In genomic region chr14:29968075-29968821, GRCm38 (mm10) we compare ENCODE assay signal across 8 mouse cellular contexts. TPM values are rescaled to one million over a fixed set of nuclear protein-coding genes. Genes with fewer than 3 reads are reported as not detected.
DNase-seq lines count a peak whose midpoint lies in the region; ATAC-seq and TF ChIP-seq lines count a peak whose summit lies in the region.

TSS of gene Selenok (plus strand) at chr14:29968308.

- H3K36me3 ChIP-seq in heart, embryonic 12.5 days: peaks cover 35% of the 10 kb centered on the region
- H3K36me3 ChIP-seq in kidney, postnatal 0 days (ENCODE audit: insufficient read depth, low read length): peaks cover 22% of the 10 kb centered on the region
- peaks cover 18% of the 10 kb centered on the region; the same call in 1 of the 2 replicates for H3K36me3 ChIP-seq in liver, embryonic 11.5 days (ENCODE audit: control insufficient read depth, insufficient read depth, low read length)
- H3K36me3 ChIP-seq in stomach, embryonic 14.5 days (ENCODE audit: control insufficient read depth, insufficient read depth, low read length): peaks cover 29% of the 10 kb centered on the region

- peak; percentile 98 for DNase-seq in CD4-positive helper T cell, adult 2 months (ENCODE audit: low read depth, low spot score)
- DNase-seq in brain, embryonic 18.5 days (ENCODE audit: low read depth, low spot score): peak; percentile 97
- peak; percentile 100 for DNase-seq in kidney, postnatal 0 days (ENCODE audit: low spot score)
- DNase-seq in liver, embryonic 11.5 days (ENCODE audit: low spot score): peak; percentile 87
- peak; percentile 96 for DNase-seq in naive thymus-derived CD4-positive, alpha-beta T cell, adult 2 months (ENCODE audit: low read depth)

- WGBS in heart, embryonic 12.5 days: under 1% methylated on average over 49 of the region's 49 CpGs
- under 1% methylated on average over 48 of the region's 49 CpGs for WGBS in kidney, postnatal 0 days
- under 1% methylated on average over 49 of the region's 49 CpGs for WGBS in liver, embryonic 11.5 days
- WGBS in stomach, embryonic 14.5 days: under 1% methylated on average over 48 of the region's 49 CpGs

- peaks cover 17% of the 10 kb centered on the region for H3K4me1 ChIP-seq in heart, embryonic 12.5 days (replicated peaks)
- peaks cover 10% of the 10 kb centered on the region for H3K4me1 ChIP-seq in kidney, postnatal 0 days (replicated peaks; ENCODE audit: insufficient read depth, low read length)
- peaks cover 13% of the 10 kb centered on the region for H3K4me1 ChIP-seq in liver, embryonic 11.5 days (replicated peaks; ENCODE audit: control insufficient read depth, insufficient read depth, low read length)
- H3K4me1 ChIP-seq in stomach, embryonic 14.5 days (ENCODE audit: control insufficient read depth, insufficient read depth, low read length): peaks cover 9% of the 10 kb centered on the region

- peak within 1 kb of the TSS; percentile 92 for H3K4me3 ChIP-seq in heart, embryonic 12.5 days
- H3K4me3 ChIP-seq in kidney, postnatal 0 days (replicated peaks; ENCODE audit: low read depth, low read length): peak within 1 kb of the TSS; percentile 86
- peak within 1 kb of the TSS; percentile 81 for H3K4me3 ChIP-seq in liver, embryonic 11.5 days (ENCODE audit: low read depth, low read length)
- H3K4me3 ChIP-seq in stomach, embryonic 14.5 days (ENCODE audit: low read depth, low read length): peak within 1 kb of the TSS; percentile 70

- peak within 1 kb of the TSS; percentile 86 for H3K9ac ChIP-seq in heart, embryonic 12.5 days
- peak within 1 kb of the TSS; percentile 82 for H3K9ac ChIP-seq in kidney, postnatal 0 days (ENCODE audit: low read depth, low read length)
- H3K9ac ChIP-seq in liver, embryonic 11.5 days (ENCODE audit: low read depth, low read length): peak within 1 kb of the TSS; percentile 76
- peak within 1 kb of the TSS; percentile 76 for H3K9ac ChIP-seq in stomach, embryonic 14.5 days (replicated peaks; ENCODE audit: low read depth, low read length)

- ATAC-seq in erythroid progenitor cell, adult 5-6 weeks (replicated peaks; ENCODE audit: low FRiP score, poor library complexity, severe bottlenecking): peak; percentile 99
- peak; percentile 100 for ATAC-seq in heart, embryonic 12.5 days (ENCODE audit: insufficient number of reproducible peaks, low FRiP score)
- ATAC-seq in kidney, postnatal 0 days (replicated peaks; ENCODE audit: low FRiP score, low read depth): peak; percentile 100
- peak; percentile 100 for ATAC-seq in liver, embryonic 11.5 days (replicated peaks; ENCODE audit: low FRiP score)
- ATAC-seq in stomach, embryonic 14.5 days (ENCODE audit: insufficient number of reproducible peaks, insufficient read depth, low FRiP score, low read depth): peak; percentile 100

- TF ChIP-seq CTCF in kidney, postnatal 0 days (IDR thresholded peaks at IDR 0.05; ENCODE audit: low read depth): no peak

- H3K27me3 ChIP-seq in heart, embryonic 12.5 days (replicated peaks): no peaks in the 10 kb centered on the region
- H3K27me3 ChIP-seq in kidney, postnatal 0 days (ENCODE audit: insufficient read depth, low read length): no peaks in the 10 kb centered on the region
- H3K27me3 ChIP-seq in liver, embryonic 11.5 days (replicated peaks; ENCODE audit: control insufficient read depth, insufficient read depth, low read length): no peaks in the 10 kb centered on the region
- H3K27me3 ChIP-seq in stomach, embryonic 14.5 days (ENCODE audit: control insufficient read depth, insufficient read depth, low read length): no peaks in the 10 kb centered on the region

- peak within 1 kb of the TSS; percentile 85 for H3K27ac ChIP-seq in heart, embryonic 12.5 days (ENCODE audit: poor library complexity, severe bottlenecking)
- peak within 1 kb of the TSS; percentile 84 for H3K27ac ChIP-seq in kidney, postnatal 0 days
- H3K27ac ChIP-seq in liver, embryonic 11.5 days (ENCODE audit: low read depth, low read length): peak within 1 kb of the TSS; percentile 71
- H3K27ac ChIP-seq in stomach, embryonic 14.5 days (ENCODE audit: low read length): peak within 1 kb of the TSS; percentile 49; the same call in 1 of the 2 replicates

- H3K4me2 ChIP-seq in heart, embryonic 12.5 days: peak within 1 kb of the TSS; percentile 83
- H3K4me2 ChIP-seq in kidney, postnatal 0 days (ENCODE audit: low read length): peak within 1 kb of the TSS; percentile 75
- peak within 1 kb of the TSS; percentile 89 for H3K4me2 ChIP-seq in liver, embryonic 11.5 days
- H3K4me2 ChIP-seq in stomach, embryonic 14.5 days (replicated peaks; ENCODE audit: low read depth, low read length): peak within 1 kb of the TSS; percentile 85

- no peaks in the 10 kb centered on the region for H3K9me3 ChIP-seq in heart, embryonic 12.5 days (replicated peaks)
- H3K9me3 ChIP-seq in kidney, postnatal 0 days (replicated peaks; ENCODE audit: low read length): no peaks in the 10 kb centered on the region
- H3K9me3 ChIP-seq in liver, embryonic 11.5 days (ENCODE audit: control insufficient read depth, low read length): no peaks in the 10 kb centered on the region
- no peaks in the 10 kb centered on the region for H3K9me3 ChIP-seq in stomach, embryonic 14.5 days (ENCODE audit: control insufficient read depth, low read depth, low read length)

RNA-seq across cellular contexts. Expression of gene Selenok, which starts in this region (rescaled TPM):
- 42.9 and 44.4 TPM in 2 replicates for total RNA-seq in erythroid progenitor cell, adult 5-6 weeks (2015; ENCODE audit: low replicate concordance)
- 66.3 and 108 TPM in 2 replicates for total RNA-seq in erythroid progenitor cell, adult 5-6 weeks (2017; ENCODE audit: low replicate concordance)
- polyA plus RNA-seq in heart, embryonic 12.5 days (2016; fragmentation: Nextera tagmentation; extraction: Ambion mirVana): 217 and 231 TPM in 2 replicates
- polyA plus RNA-seq in kidney, postnatal 0 days (2015; fragmentation: Nextera tagmentation; extraction: Ambion mirVana): 329 and 334 TPM in 2 replicates
- polyA plus RNA-seq in liver, embryonic 11.5 days (2014; fragmentation: Nextera tagmentation; extraction: Ambion mirVana): 151 and 162 TPM in 2 replicates
- polyA plus RNA-seq in stomach, embryonic 14.5 days (2014; fragmentation: Nextera tagmentation; extraction: Ambion mirVana): 220 and 234 TPM in 2 replicates

Comparison
In these comparisons a context has a peak if more than half of its experiments do, and no peak if none do; other contexts are left out.
1. Peak in every context shown above with its lines: DNase-seq, ATAC-seq, H3K4me3 ChIP-seq and H3K27ac ChIP-seq.